Mouse (Mus musculus) left cerebral cortex, postnatal 10 days (tissue): ENCODE measurements around the gene Brip1. TPM values are rescaled to one million over a fixed set of nuclear protein-coding genes. Genes with fewer than 3 reads are reported as not detected.
"Not testable (repeated sequence)": the region's sequence is repeated elsewhere in the genome, so short reads cannot be mapped to it uniquely, and the experiment has no call there.

Source experiments
- DNase-seq, 2 experiments: peaks; one replicate each; pipeline ENCODE4 v3.0.0; 2021 to 2022; ENCODE audit warnings: low spot score in 2 of 2, mixed read lengths in 1 of 2; ENCODE audit errors: extremely low spot score in 1 of 2
- intact Hi-C: fragments of 180-260 bp; cut with DNase I; formaldehyde crosslinking; loops from one replicate; pipeline ENCODE4 v1.15.1; 2025
- total RNA-seq, 2 experiments: library from RNA; stranded (reverse); gene quantifications; 2 replicates each; pipeline ENCODE4 v1.2.3; 2021

Brip1 gene
- total RNA-seq, result 1 to 10 TPM in 1 of 2 experiments, under 1 TPM in 1; 0.69 to 1.1 TPM

DNA sequence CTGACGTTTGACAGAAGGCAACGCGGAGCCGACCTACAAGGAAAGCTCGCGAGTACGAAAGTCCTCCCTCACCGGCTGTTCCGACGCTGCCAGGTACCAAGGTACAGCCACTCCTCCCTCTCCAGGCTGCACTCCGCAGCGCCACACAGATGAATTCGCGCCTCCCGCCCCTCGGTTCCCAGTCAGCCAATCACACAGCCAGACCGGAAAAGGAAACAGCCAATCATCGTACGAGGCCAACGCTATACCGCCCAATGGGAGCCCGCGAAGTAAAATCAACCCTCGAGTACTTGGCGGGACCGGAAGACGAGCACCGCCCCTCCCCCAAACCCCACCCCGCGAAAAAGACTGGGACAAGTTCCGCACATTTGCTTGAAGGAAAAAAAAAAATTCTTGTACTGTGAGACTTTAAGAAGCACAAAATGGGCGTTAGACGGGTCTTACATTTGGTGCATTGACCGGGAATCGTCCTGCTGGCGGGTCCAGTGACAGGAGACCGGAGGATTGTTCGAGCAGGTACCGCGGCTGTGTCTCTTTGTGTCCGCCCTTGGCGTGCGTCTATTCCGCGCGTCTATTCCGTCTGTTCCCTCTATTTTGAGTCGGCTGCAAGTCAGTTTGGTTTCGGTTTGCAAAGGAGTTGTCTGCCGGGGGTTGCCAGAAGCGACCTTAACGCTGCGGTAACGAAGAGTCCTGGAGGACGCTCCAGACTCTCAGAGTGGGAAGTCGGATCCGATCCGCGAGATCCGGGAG lies at the start of gene Brip1:
Brip1 (minus strand) TSS at position 157 of the 750 bp plus-strand sequence.
- peak; percentile 92 to 93 for DNase-seq
- intact Hi-C loops, result no loop called here

DNA sequence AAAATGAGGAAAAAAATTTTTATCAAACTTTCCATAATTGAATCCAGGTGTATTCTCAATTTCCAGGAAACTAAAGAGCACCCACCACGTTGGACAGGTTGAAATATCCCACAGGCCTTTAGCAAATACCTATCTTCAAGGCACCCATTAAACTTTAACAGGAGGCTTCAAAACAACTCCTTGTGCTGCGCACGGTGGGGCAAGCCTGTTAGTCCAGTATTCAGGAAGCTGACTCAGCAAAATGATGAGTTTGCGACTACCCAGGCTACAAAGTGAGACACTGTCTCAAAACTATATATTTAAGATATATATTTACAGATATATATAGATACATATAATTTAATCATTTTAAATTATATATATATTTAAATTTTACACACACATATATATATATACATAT lies 31.5 kb upstream of the Brip1 start:
- no peak for DNase-seq
- intact Hi-C loops, result no loop called here

DNA sequence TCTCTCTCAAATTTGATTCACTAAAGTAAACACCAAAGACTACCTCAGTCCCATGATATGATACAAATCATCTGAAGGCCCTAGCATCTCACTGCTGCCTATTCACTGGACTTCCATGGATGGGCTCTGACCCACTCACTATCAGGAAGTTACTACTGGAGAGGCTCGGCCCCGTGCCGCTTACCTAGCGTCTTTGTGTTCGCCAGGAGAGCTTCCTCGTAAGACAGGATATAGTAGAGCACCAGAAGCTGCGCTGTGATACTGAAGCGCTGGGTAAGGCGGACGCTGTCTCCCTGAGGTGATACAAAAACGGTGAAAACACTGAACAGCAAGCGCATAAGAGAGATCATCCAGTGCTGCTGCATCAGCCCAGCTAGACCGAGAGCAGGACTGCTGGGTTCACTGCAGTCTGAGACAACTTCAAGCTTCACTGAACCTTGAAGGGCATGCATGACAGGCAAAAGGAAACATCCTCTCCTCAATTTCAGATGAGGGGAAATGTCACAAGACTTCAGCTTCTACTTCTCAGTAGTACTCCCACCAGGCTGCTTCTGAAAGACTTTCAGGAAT lies 30.9 kb upstream of the Brip1 start:
- no peak for DNase-seq
- intact Hi-C loops, result no loop called here

DNA sequence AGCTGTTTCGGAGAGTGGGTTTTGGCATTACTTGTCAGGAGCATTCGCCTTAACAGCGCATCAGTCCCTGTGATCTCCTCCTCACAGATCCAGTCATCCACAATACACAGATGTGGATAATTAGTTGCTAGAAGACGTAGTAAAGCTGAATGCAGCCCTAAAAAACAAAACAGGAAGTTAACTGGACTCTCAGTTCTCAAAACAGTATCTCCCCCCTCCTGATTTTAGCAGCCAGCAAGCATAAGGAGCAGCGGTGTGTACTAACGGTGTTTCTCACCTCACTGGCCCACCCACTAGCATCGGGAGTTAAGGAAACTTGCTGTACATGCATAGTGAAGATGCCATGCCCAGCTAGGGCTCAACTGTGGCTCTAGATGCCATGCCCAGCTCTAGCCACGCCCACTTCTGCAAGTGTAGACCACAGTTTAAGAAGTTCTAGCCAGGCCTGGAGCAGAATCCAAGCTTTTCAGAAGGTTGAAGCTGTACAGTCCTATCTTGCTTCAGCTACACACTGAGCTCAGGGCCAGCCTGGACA lies 25.7 kb upstream of the Brip1 start:
- intact Hi-C loops, result no loop called here
- no peak for DNase-seq

DNA sequence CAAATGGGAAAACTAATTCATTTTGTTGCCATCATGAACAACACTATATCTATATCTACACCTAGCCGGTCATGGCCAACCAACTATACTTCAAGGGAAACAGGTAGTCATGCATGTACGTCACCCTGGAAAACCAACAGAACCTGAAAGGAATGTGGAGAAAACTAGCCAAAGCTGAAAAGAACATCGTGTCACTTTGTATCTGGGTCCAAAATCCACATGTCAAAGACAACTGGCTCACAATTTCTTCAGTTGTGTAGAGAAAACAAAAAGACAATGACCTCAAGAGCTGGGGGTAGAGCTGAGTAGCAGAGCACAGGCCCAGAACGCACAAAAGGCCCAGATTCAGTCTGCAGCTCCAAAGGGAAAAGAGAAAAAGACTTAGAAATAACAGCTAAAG lies 24.8 kb upstream of the Brip1 start:
- DNase-seq, result no peak
- intact Hi-C loops, result no loop called here

DNA sequence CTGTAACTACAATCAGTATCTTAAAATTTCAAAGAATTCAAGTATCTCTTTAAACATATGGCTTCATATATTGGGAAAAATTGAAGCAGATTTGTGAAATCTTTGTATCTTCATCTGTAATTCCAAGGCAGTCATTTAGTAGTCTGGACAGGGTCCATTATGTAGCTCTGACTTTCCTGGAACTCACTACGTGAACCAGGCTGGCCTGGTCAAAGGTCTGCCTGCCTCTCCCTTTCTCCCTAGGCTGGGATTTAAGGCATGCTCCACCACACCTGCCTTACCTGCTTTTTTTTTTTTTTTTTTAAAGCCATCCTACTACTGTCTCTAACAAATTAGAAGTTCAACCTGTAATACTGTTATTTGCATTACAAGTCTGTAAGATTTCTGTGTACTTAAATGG lies 10.8 kb upstream of the Brip1 start:
- DNase-seq, result no peak
- intact Hi-C loops, result no loop called here

DNA sequence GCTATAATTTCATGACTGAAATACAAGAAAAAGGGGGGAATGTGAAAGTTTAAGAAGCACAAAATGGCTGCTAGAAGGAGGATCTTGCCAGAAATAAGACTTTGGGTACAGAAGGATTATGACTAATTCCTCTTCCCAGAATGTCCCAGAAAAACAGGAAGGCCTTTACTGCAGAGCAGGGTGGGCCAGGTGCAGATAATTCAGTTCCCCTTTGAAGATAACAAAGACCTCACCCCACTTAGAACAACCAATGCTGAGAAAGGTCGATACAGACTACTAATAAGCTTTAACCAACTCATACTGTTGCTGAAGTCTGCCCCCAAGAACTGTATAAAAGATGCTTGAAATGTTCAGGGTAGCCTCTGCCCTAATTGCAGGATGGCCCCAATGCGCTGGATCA lies 8.1 kb upstream of the Brip1 start:
- no peak for DNase-seq
- intact Hi-C loops, result no loop called here

DNA sequence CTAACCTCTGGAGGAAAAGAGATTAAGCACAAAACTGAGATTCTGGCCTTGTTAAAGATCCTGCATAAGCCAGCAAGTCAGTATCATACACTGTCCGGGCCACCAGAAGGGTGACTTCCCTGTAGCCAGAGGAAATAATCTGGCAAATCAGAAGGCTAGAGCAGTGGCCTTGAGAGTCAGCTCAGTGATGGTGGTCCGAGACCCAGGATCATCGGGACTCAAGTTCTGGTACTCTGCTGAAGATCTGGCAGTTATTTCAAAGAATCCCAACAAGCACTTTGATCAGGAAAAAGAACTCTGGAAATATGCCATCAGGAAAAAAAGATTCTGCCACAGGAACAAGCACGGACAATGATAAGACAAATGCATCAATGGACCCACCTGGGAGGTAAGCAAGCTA lies 4.9 kb upstream of the Brip1 start:
- intact Hi-C loops, result no loop called here
- no peak for DNase-seq

DNA sequence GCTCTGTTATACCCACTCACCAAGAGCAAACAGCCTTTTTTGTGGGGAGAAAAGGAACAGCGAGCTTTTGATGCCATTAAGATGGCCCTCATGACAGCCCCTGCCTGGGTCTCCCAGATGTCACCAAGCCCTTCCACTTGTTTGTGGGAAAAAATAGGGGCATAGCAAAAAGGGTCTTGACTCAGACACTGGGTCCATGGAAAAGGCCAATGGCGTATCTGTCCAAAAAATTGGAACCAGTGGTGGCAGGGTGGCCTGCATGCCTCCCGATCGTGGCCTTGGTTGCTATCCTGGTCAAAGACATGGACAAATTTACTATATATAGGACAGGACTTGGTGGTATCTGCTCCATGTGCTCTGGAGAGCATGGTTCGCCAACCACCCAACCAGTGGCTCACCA lies 4.0 kb upstream of the Brip1 start:
- intact Hi-C loops, result no loop called here
- no peak for DNase-seq

DNA sequence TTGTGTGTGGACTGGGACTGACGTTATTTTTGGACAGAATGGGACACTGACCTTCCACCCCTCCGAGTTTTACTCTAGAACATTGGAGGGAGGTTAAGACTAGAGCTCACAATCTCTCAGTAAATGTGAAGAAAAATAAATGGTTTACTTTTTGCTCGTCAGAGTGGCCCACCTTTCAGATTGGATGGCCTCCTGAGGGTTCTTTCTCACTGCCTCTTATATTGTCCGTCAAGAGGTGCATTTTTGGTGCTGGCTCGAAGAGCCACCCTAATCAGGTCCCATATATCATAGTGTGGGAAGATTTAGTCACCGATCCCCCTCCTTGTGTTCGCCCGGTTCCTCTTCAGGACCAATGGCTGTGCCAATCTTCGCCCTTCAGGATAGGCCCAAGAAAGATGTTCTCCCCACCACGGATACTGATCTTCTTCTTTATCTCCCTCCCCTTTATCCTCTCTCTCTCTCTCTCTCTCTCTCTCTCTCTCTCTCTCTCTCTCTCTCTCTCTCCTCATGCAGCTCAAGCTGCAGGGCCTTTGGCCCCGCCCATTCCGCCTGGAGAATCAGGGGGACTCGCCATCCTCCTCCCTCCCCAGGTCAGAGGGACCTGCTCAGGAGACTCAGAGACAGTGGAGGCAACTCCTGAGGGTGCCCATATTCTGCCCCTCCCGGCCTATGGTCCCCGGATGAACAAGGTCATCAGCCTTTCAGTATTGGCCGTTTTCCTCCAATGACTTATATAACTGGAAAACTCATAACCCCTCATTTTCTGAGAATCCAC lies 1.1 kb upstream of the Brip1 start:
- peak in 1 of 2 experiments; percentile 52 for DNase-seq
- intact Hi-C loops, result no loop called here

DNA sequence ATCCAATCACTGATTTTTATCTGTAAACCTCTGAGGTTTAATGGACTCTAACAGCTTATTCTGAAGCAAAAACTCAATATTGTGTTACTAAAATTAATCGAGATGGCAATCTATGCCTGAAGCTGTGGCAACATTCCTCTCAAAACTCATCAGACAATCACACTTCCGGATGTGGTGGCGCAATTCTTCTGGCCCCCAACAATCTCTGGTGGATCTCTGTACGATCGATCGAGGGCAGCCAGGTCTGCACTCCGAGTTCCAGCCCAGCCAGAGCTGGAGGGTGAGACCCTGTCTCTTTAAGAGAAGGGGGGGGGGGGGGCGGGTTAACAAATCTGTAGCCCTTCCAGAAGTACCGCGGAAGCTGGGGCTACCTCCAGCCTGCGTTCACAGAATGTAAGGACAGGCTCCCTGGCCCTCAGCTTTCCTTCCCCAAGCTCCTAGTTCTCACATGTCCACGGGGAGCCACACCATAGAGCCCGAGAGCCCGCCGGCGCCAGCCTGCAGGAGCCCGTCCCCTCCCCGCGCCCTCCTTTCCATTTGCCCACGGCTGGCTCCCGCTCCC lies 452 bp downstream of the Brip1 start:
- intact Hi-C loops, result no loop called here
- peak in 1 of 2 experiments; percentile 26 for DNase-seq

DNA sequence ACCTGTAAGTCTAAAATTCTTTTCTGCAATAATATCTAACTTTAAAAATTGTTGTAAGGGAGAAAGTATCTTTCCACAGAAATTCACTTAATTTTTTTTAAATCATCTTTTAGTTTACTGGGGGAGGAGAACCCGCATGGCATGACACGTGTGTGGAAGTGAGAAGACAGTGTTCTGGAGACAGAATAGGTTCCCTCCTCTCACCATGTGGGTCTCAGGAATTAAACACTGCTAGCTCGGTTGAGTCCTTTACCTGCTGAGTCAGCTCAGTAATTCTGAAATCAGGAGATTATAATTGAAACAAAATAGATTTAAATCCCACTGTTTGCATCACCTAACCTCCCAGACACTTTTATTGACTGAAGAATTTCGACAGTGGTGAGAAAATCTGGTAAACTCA lies 1.3 kb downstream of the Brip1 start:
- no peak for DNase-seq
- intact Hi-C loops, result no loop called here

DNA sequence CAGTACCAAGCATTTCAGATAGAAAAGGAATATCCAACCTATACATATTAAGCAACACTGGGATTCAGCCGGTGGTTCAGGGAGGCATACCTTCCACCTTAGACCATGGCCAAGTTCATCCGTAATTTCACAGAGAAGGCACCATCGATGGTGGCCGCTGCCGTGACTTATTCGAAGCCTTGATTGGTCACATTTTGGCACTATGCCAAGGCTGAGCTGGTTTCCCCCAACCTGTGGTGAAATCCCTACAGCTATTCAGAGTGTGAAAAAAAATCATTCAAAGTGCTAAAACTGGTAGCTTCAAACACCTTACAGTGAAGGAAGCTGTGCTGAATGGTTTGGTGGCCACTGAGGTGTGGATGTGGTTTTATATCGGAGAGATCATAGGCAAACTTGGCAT lies 15.8 kb downstream of the Brip1 start:
- not testable (repeated sequence) for DNase-seq

DNA sequence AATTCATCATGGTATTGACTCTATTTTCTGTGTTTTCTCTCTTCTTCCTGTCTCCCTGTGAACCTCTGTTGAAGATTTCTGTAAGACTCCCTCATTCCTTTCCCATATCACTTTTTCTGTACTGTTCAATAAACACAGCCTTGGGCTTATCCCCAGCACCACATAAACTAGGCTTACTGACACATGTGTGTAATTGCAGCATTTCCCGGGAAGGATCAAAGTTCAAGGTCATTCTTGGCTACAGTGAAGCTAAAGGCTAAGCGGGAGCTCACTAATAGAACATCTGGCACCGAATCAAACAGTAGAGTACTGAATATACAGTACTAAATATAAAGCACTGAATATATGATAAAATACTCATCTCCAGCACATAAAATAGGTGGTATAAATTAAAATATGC lies 25.2 kb downstream of the Brip1 start:
- intact Hi-C loops, result loop anchor here (10.0 kb wide), 1 partner anchor 701 kb away; no protein-coding TSS in a partner anchor
- no peak for DNase-seq

More for the DNA sequence above, 15.8 kb downstream of the Brip1 start:
- intact Hi-C loops, result not testable (repeated sequence)

DNA sequence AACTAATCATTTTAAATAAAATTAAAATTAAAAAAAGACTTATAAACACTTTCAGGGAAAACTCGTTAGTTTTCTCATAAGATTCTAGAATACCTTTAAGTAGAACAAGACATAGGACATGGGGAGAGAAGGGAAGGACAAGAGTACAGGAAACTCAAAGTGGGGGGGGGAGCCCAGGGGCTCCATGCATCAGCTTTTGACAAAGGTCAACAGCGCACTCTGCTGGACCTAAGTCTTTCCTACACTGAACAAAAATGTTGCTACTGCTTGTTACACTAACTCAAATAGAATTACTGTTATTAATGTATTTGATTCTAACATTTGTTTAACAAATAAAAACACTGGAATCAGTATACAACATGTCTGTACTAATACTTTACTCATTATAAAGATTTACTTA lies 26.8 kb downstream of the Brip1 start:
- DNase-seq, result peak; percentile 23 to 61
- intact Hi-C loops, result loop anchor here (5.0 to 10.0 kb wide), 2 partner anchors 327 to 699 kb away; no protein-coding TSS in a partner anchor

DNA sequence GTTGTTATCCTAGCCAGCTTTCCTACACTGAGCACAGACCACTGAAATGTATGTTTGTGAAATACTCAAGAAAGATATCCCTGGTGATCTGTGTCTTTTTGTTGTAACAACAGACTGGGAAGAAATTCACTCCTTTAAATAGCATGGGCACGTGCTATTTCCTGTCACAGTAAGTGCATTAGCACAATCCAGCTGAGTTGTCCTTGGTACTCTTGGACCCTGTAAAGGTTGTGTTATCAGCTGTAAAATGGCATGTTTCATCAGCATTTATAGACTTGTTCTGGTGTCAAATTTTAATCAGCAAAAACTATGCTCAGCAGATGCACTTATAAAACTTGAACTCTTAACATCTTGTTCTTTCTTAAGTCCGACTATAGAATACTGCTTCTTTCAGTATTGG lies 30.2 kb downstream of the Brip1 start:
- intact Hi-C loops, result loop anchor here (5.0 to 10.0 kb wide), 2 partner anchors 323 to 696 kb away; no protein-coding TSS in a partner anchor
- no peak for DNase-seq

DNA sequence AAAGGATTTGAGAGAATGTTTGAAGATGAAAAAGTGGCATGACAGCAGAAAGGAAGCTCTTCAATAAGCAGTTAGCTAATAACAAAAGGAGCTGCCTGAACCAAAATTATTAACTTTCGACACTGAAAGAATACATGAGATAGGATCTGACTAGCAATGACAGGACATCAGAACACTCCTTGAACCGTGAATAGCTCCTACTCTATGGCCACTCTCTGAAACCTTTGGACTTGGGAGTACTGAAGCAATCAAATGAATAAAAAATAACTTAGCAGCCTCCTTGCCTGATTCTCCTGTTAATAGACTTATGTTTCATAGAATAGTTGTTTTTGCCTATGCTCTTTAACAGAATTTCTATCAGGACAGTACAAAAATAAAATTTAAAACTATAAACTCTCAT lies 40.7 kb downstream of the Brip1 start:
- no peak for DNase-seq
- intact Hi-C loops, result no loop called here

DNA sequence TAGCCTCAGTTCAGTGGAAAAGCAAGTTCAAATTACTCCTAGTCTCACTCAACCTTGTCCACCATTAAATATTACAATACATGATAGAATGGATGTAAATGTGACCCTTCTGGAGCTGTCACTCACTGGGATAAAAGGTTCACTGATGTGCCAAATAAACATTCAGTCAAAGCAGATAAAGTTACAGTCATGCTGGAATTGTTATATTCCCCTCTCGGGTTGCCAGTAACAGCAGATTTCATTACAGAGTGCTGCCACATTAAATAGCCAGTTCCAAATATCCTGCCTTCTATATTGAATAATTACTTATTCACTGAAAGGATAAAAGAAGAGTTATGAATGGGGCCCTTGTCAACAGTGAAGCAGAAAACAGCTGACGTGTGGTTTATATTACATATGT lies 42.0 kb downstream of the Brip1 start:
- no peak for DNase-seq
- intact Hi-C loops, result no loop called here

DNA sequence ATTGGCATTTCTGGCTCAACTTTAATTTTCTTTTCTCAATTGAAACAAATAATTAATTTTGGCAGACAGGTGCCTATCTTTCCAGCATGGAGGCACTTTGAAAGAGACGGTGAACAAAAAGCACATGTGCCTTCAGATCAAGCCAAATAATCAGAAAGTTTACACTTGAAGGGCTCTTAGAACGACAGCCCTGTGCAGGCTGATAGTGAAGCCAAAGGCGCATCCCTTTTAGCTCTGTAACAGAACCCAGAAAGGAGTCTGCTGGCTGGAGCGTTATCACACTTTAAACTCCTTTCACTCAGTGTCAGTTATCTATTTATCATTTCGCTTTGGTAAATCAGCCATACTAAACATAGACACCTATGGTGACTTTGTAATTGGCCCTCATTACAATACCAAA lies 45.4 kb downstream of the Brip1 start:
- intact Hi-C loops, result no loop called here
- no peak for DNase-seq
